Mouse (Mus musculus): ENCODE measurements around the gene Smarcd1. TPM values are rescaled to one million over a fixed set of nuclear protein-coding genes. Genes with fewer than 3 reads are reported as not detected.
"Not testable (repeated sequence)": the region's sequence is repeated elsewhere in the genome, so short reads cannot be mapped to it uniquely, and the experiment has no call there.

Smarcd1 gene
- polyA plus RNA-seq, 1 experiment from 2014 or later, result 138 TPM

DNA sequence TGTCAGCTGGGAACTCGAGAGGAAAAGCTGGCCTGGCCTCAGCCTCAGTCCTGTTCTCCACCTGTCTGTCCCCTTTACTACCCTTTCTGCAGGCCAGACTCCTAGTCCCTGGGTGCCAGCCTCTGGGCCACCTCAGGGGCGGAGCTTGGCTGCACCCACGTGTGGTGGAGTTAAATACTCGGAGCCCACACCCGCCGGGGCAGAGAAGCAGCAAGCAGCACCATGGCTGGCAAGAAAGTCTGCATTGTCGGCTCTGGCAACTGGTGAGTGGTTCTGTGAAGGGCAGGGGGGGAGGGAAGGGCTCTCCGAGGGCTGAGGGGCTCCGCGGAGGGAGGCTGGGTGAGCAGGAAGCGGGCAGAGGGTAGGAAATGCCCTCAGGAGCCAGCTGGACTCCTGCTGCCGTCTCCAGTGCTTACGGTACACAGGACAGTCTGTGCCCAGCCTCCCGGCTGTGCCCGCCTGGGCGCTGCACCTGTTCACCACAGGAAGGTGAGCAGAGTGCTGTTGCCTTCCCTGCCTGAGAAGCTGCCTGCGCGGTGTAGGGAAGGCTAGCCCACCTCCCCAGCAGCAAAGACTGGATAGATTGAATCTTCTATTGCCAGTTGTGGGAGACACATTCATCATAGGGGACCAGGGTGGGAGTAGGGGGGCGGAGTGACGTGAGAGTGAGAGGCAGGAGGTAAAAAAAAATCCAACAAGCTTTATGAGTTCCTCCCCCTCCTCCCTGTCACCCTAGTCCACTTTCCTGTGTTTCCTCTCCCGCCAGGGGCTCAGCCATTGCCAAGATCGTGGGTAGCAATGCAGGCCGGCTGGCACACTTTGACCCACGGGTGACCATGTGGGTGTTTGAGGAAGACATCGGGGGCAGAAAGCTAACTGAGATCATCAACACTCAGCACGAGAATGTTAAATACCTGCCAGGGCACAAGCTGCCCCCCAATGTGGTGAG, 15.7 kb downstream of the Smarcd1 start, which contains the start of gene Gpd1:
TSS of gene Gpd1 (plus strand) at position 130 of the 949 bp plus-strand sequence.
- Histone ChIP-seq H3K9me3 (no peaks in the 10 kb centered on the region), H3K27me3 (no peaks in the 10 kb centered on the region), H3K4me2 (no peak within 1 kb of the TSS), H3K9ac (0 out of 2 replicates have a peak within 1 kb of the TSS, but pooled peaks have one; percentile 7), H3K4me1 (peaks cover 14% of the 10 kb centered on the region), H3K4me3 (replicated peaks) (no peak within 1 kb of the TSS), H3K27ac (no peak within 1 kb of the TSS; the same call in 1 of the 2 replicates), H3K36me3 (replicated peaks) (peaks cover 53% of the 10 kb centered on the region)
- ATAC-seq (ENCODE audit: low FRiP score), result no peak
- WGBS, result 72% methylated on average over 26 of the region's 26 CpGs

DNA sequence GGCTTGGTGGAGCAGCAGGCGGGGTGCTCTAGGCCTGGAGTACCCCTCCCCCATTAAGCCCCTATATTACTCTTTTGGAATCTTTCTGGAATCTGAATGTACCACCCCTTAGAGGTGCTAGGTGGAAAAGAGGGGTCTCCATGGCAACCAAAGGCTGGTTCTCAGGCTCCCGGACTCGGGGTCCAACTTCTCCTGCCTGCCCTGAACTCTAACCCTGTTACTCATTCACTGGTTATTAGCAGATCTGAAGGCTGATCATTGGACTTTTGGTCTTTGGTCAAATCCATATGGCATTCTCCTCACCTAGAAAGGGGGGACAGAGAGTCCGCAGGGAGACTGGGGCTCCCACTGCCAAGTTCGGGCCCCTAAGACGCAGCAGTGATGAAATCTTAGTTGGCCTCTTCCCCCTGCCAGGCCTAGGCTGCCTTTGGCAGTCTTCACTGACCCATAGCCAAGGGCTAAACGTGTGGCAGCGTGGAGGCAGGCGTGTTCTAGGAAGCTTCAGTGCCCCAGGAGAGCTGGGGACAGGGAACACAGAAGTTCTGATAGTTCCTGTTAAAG, 16.6 kb downstream of the Smarcd1 start:
- ATAC-seq (ENCODE audit: low FRiP score), result no peak
- peaks cover 50% of the 10 kb centered on the region for H3K36me3 ChIP-seq (replicated peaks)
- no peak overlapping the region for H3K27ac ChIP-seq
- H3K9ac ChIP-seq, result no peak overlapping the region
- H3K4me1 ChIP-seq, result peaks cover 21% of the 10 kb centered on the region
- no peak overlapping the region for H3K4me3 ChIP-seq (replicated peaks)
- H3K9me3 ChIP-seq, result no peaks in the 10 kb centered on the region
- no peaks in the 10 kb centered on the region for H3K27me3 ChIP-seq
- 84% methylated on average over 9 of the region's 9 CpGs for WGBS
- no peak overlapping the region for H3K4me2 ChIP-seq

DNA sequence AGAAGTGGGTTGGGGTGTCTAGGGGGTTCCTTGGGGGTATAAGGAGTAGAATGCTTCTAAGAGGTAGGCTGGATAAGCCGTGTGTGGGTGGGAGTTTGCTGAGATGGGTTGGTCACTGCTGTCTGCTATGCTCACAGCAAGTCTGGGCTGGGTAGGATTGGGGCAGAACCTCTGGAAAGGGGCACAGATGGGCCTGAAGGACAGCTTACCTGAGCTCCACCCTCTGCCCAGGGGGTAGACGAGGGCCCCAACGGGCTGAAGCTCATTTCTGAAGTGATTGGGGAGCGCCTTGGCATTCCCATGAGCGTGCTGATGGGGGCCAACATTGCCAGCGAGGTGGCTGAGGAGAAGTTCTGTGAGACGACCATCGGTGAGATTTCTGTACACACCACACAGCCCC, 17.9 kb downstream of the Smarcd1 start:
- Histone ChIP-seq H3K27ac (no peak overlapping the region), H3K27me3 (no peaks in the 10 kb centered on the region), H3K4me2 (no peak overlapping the region), H3K9ac (no peak overlapping the region), H3K4me3 (replicated peaks) (no peak overlapping the region), H3K4me1 (peaks cover 35% of the 10 kb centered on the region), H3K36me3 (replicated peaks) (peaks cover 44% of the 10 kb centered on the region), H3K9me3 (no peaks in the 10 kb centered on the region)
- WGBS, result 88% methylated on average over 8 of the region's 8 CpGs
- ATAC-seq (ENCODE audit: low FRiP score), result no peak

DNA sequence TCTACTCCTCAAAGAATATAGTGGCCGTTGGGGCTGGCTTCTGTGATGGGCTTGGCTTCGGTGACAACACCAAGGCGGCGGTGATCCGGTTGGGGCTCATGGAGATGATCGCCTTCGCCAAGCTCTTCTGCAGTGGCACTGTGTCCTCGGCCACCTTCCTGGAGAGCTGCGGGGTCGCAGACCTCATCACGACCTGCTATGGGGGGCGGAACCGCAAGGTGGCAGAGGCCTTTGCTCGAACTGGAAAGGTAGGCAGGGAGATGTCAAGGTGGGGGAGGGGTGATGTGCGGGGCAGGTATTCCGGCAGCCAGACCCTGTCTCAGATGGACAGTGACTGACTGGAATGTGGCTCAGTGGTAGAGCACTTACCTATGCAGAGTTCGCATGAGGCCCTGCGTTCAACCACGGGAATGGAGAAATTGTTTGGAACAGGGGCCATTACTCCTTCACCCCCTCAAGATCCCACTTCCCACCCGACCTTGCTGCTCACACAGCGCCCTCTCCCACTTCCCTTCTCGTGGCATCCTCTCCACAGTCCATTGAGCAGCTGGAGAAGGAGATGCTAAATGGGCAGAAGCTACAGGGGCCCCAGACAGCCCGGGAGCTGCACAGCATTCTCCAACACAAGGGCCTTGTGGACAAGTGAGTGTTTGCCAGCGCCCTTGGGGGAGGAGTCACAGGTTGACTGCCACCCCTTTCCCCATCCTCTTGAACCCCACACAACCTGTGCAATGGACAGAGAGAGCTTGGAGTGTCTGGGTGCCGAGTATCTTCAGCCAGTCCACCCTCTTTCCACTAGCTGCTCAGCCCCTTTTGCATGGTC, 20.2 kb downstream of the Smarcd1 start:
- Histone ChIP-seq H3K4me3 (replicated peaks) (no peak overlapping the region), H3K36me3 (replicated peaks) (peaks cover 44% of the 10 kb centered on the region), H3K9me3 (no peaks in the 10 kb centered on the region), H3K9ac (no peak overlapping the region), H3K27ac (no peak overlapping the region), H3K4me1 (peaks cover 33% of the 10 kb centered on the region), H3K4me2 (no peak overlapping the region), H3K27me3 (no peaks in the 10 kb centered on the region)
- ATAC-seq (ENCODE audit: low FRiP score), result no peak
- 83% methylated on average over 25 of the region's 25 CpGs for WGBS

DNA sequence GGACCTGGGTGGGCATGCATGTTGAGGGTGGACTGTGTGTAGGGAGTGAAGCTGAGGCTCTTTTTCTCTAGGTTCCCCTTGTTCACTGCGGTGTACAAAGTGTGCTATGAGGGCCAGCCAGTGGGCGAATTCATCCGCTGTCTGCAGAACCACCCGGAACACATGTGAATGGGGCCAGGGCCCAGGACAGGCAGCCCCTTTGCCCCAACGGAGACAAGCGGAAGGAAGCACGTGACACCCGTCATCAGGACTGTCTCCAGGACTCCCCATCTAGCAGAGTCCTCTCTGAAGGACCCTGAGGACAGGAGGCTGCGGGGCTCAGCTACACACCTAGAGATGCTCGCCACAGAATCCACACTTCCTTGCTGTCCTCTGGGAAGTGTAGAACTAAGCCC, 21.2 kb downstream of the Smarcd1 start:
- peaks cover 42% of the 10 kb centered on the region for H3K36me3 ChIP-seq (replicated peaks)

DNA sequence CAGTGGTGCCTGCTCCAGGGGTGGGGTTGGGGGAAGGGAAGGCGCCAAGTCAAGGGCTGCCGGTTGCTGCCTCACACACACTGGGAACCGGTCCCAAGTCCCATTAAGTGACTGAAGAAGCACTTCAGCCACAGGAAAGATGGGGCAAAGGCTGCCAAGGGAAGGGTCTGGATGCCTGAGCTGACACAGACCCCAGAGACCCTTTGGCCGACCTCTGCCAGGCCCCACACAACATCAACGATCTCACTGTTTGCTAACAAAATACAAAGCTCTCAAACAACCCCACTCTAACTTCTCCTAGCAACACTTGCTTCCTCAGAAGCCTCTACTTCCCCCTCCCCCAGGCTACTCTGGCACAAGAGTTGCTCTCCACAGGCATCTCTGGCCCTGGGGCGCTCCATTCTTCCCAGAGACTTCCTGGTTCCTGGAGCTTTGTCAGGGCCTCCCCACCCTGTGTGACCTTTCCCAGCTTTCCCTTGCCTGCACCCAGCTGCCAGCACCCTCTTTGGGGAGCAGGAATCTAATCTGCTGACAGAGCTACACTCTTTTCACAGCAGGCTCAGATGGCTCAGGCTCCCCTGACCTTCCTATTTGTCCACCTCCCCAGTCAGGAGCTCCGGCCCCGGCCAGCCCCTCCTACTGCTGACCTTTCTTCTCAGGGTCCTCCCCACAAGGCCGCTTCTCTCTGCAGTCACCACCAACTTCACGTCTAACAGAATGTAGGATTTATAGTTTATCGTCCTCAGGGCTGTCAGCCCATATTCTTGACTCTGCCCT, 21.8 kb downstream of the Smarcd1 start:
- Histone ChIP-seq H3K4me1 (peaks cover 33% of the 10 kb centered on the region), H3K36me3 (replicated peaks) (peaks cover 44% of the 10 kb centered on the region), H3K27ac (peak overlapping the region; percentile 37), H3K9me3 (no peaks in the 10 kb centered on the region), H3K9ac (peak overlapping the region; percentile 30; the same call in 1 of the 2 replicates), H3K4me2 (0 out of 2 replicates have a peak overlapping the region, but pooled peaks have one; percentile 57), H3K27me3 (no peaks in the 10 kb centered on the region), H3K4me3 (replicated peaks) (no peak overlapping the region)
- whole genome bisulfite sequencing, result 18% methylated on average over 11 of the region's 11 CpGs
- ATAC-seq (ENCODE audit: low FRiP score), result no peak

More for the DNA sequence above, 21.2 kb downstream of the Smarcd1 start:
- Histone ChIP-seq H3K9me3 (no peaks in the 10 kb centered on the region), H3K4me3 (replicated peaks) (no peak overlapping the region), H3K27me3 (no peaks in the 10 kb centered on the region), H3K9ac (no peak overlapping the region), H3K27ac (no peak overlapping the region), H3K4me1 (peaks cover 33% of the 10 kb centered on the region), H3K4me2 (no peak overlapping the region)
- 55% methylated on average over 10 of the region's 10 CpGs for WGBS
- no peak for ATAC-seq (ENCODE audit: low FRiP score)

DNA sequence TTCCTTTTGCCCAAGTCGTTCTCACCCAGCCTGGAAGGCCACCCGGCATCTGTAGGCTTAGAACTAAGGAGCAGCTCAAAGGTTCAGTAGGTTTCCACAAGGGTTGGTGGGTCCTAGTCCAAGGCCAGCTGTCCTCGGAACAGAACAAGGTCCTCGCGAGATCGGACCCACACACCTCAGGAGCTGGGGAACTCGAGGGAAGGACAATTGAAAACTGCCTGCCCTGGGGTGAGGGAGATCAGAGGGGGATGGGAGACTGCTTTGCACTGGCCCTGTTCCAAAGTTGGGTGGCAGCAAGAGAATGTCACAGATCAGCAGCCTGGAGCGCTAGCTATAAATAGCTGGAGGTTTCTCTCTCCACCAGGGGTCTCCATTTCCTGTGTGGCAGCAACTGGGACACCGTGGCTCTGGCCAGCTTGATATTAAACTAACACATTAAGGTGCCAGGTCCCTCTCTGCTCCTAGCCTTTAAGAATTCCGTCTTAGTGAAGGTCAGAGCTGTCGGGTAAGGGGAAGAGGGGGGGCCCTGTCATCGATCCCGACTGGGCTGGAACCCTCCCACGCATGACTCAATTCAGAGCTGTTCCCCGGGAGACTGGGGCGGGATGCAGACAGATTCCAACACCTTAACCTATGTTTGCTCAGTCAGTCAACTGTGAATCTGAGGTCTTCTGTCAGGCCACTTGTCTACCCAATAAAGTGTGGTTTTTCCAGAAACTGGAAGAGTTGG, 22.5 kb downstream of the Smarcd1 start:
- peaks cover 33% of the 10 kb centered on the region for H3K4me1 ChIP-seq
- H3K4me2 ChIP-seq, result peak overlapping the region; percentile 57
- H3K9ac ChIP-seq, result peak overlapping the region; percentile 30; the same call in 1 of the 2 replicates
- H3K27me3 ChIP-seq, result no peaks in the 10 kb centered on the region
- H3K36me3 ChIP-seq (replicated peaks), result peaks cover 46% of the 10 kb centered on the region
- H3K27ac ChIP-seq, result peak overlapping the region; percentile 37
- 12% methylated on average over 16 of the region's 16 CpGs for WGBS
- H3K4me3 ChIP-seq (replicated peaks), result peak overlapping the region; percentile 98
- peaks cover 4% of the 10 kb centered on the region; the same call in 1 of the 2 replicates for H3K9me3 ChIP-seq
- peak; percentile 39 for ATAC-seq (ENCODE audit: low FRiP score)

DNA sequence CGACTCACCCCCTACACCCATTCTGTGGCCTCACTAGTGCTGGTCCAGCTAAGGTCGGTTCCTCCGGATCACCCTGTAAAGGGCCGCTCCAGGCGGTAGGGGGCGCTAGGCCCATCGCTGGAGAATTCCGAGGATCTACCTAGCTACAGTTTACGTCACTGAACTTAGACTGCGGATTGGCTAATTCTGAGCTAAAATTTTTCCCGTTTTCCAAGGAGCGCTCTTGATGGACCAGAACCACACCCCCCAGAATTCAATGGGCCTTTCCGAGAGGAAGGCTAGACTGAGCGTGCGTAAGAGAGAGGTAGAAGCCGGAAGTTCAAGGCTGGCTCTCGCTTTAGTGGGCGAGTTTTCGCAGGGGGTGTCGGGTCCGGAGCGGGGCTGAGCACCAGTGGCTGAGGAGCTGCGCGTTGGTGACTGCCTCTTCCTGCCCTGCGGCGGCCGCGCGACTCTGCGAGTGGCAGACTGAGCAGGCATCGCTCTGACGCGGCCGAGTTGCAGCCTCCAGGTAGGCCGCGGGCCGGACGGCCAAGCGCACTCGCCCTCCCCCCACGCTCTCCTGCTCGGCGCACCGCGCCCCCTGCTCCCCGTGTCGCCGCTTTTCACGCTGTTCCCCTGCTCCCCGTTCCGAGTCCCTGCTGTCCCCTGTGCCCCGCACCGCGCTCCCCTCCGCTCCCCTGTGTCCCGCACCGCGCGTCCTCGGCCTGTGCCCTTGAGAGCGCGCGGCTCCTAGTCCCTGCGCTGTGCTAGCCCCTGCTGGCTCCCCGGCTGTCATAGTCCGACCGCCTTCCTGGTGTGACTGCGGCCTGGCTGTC, 23.6 kb downstream of the Smarcd1 start, which contains the start of gene Cox14:
TSS of gene Cox14 (plus strand) at position 278 of the 815 bp plus-strand sequence.
- Histone ChIP-seq H3K27ac (peak within 1 kb of the TSS; percentile 91), H3K4me3 (replicated peaks) (peak within 1 kb of the TSS; percentile 98), H3K27me3 (no peaks in the 10 kb centered on the region), H3K9me3 (peaks cover 4% of the 10 kb centered on the region; the same call in 1 of the 2 replicates), H3K36me3 (replicated peaks) (peaks cover 43% of the 10 kb centered on the region), H3K4me1 (peaks cover 33% of the 10 kb centered on the region), H3K9ac (peak within 1 kb of the TSS; percentile 93), H3K4me2 (peak within 1 kb of the TSS; percentile 87)
- peak; percentile 95 for ATAC-seq (ENCODE audit: low FRiP score)
- WGBS, result under 1% methylated on average over 65 of the region's 68 CpGs

DNA sequence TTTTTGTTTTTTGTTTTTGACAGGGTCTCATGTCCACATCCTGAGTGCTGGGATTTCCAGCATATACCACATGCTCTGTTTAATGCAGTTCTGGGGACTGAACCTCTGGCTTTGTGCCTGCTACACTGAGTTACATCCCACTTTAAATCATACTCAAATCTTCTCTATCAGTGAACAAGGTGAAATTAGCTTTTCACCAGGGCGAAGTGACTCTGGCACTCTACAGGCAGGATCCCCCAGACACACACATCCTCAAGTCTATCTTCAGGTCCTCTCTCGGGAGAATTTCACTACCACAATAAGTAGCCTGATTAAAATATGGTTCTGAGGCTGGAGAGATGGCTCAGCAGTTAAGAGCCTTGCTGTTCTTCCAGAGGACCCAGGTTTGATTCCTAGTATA, 24.6 kb downstream of the Smarcd1 start:
- WGBS, result 79% methylated on average over 2 of the region's 2 CpGs
- H3K4me3 ChIP-seq (replicated peaks), result peak overlapping the region; percentile 98
- peaks cover 47% of the 10 kb centered on the region for H3K36me3 ChIP-seq (replicated peaks)
- H3K4me1 ChIP-seq, result peaks cover 33% of the 10 kb centered on the region
- peak overlapping the region; percentile 93 for H3K9ac ChIP-seq
- no peaks in the 10 kb centered on the region for H3K27me3 ChIP-seq
- no peak overlapping the region for H3K27ac ChIP-seq
- ATAC-seq (ENCODE audit: low FRiP score), result no peak
- H3K4me2 ChIP-seq, result peak overlapping the region; percentile 87
- peaks cover 4% of the 10 kb centered on the region; the same call in 1 of the 2 replicates for H3K9me3 ChIP-seq

DNA sequence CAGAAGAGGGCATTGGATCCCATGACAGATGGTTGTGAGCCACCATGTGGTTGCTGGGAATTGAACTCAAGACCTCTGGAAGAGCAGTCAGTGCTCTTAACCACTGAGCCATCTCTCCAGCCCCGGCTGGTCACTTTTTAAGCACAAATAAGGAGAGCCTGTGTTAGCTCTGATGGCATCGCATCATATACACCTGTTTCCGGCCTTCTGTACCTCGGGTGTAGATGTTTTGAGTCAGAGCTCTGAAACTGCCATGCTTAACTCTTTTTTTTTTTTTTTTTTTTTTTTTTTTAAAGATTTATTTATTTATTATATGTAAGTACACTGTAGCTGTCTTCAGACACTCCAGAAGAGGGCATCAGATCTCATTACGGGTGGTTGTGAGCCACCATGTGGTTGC, 25.1 kb downstream of the Smarcd1 start:
- not testable (repeated sequence) for H3K27ac ChIP-seq; H3K4me3 ChIP-seq (replicated peaks); ATAC-seq (ENCODE audit: low FRiP score); H3K9me3 ChIP-seq; H3K27me3 ChIP-seq; H3K9ac ChIP-seq; H3K4me2 ChIP-seq
- WGBS, result 94% methylated on average over 4 of the region's 5 CpGs
- peaks cover 33% of the 10 kb centered on the region for H3K4me1 ChIP-seq
- H3K36me3 ChIP-seq (replicated peaks), result peaks cover 44% of the 10 kb centered on the region

Measured in forebrain, embryonic 12.5 days (tissue).